Mouse (Mus musculus): Measurements from ENCODE around the gene Slc6a21. TPM values are rescaled to one million over a fixed set of nuclear protein-coding genes. Genes with fewer than 3 reads are reported as not detected.

Slc6a21 gene
- polyA plus RNA-seq (2014; fragmentation: Nextera tagmentation; extraction: Ambion mirVana): not detected in 2 replicates

GRCm38 (mm10) chr7:45277136-45277760 is at the start of gene Slc6a21:
Gene Slc6a21, plus strand, starts transcription at chr7:45277513.
- Histone ChIP-seq H3K9ac (no peak within 1 kb of the TSS), H3K27me3 (ENCODE audit: control insufficient read depth, insufficient read depth, low read length) (peaks cover 4% of the 10 kb centered on the region; the same call in 1 of the 2 replicates), H3K4me3 (replicated peaks; ENCODE audit: low read length) (peak within 1 kb of the TSS; percentile 14), H3K36me3 (replicated peaks; ENCODE audit: control insufficient read depth, insufficient read depth) (no peaks in the 10 kb centered on the region), H3K9me3 (ENCODE audit: control insufficient read depth, low read length) (no peaks in the 10 kb centered on the region), H3K27ac (no peak within 1 kb of the TSS), H3K4me1 (replicated peaks; ENCODE audit: control insufficient read depth, insufficient read depth, low read length) (no peaks in the 10 kb centered on the region), H3K4me2 (replicated peaks) (peak within 1 kb of the TSS; percentile 49)
- WGBS: 6% methylated on average over 44 of the region's 44 CpGs
- DNase-seq (ENCODE audit: low spot score) (peak; percentile 46), ATAC-seq (ENCODE audit: low FRiP score) (no peak)

- H3K9ac ChIP-seq: no peak overlapping the region
- ATAC-seq (ENCODE audit: low FRiP score): no peak
- 96% methylated on average over 18 of the region's 18 CpGs for WGBS
- H3K4me2 ChIP-seq (replicated peaks): no peak overlapping the region
- H3K9me3 ChIP-seq (ENCODE audit: control insufficient read depth, low read length): no peaks in the 10 kb centered on the region
- no peaks in the 10 kb centered on the region for H3K27me3 ChIP-seq (ENCODE audit: control insufficient read depth, insufficient read depth, low read length)
- no peak overlapping the region for H3K4me3 ChIP-seq (replicated peaks; ENCODE audit: low read length)
- peaks cover 22% of the 10 kb centered on the region for H3K36me3 ChIP-seq (replicated peaks; ENCODE audit: control insufficient read depth, insufficient read depth)
- no peak overlapping the region for H3K27ac ChIP-seq
- DNase-seq (ENCODE audit: low spot score): no peak
- no peaks in the 10 kb centered on the region for H3K4me1 ChIP-seq (replicated peaks; ENCODE audit: control insufficient read depth, insufficient read depth, low read length)
These were observed 48.8 kb upstream of the Slc6a21 start for GRCm38 (mm10) chr7:45228548-45228947.

GRCm38 (mm10) chr7:45229046-45229445 is 48.3 kb upstream of the Slc6a21 start:
- H3K27ac ChIP-seq: no peak overlapping the region
- no peaks in the 10 kb centered on the region for H3K9me3 ChIP-seq (ENCODE audit: control insufficient read depth, low read length)
- peaks cover 2% of the 10 kb centered on the region for H3K4me1 ChIP-seq (replicated peaks; ENCODE audit: control insufficient read depth, insufficient read depth, low read length)
- no peak for ATAC-seq (ENCODE audit: low FRiP score)
- no peak overlapping the region for H3K4me2 ChIP-seq (replicated peaks)
- DNase-seq (ENCODE audit: low spot score): no peak
- no peaks in the 10 kb centered on the region for H3K27me3 ChIP-seq (ENCODE audit: control insufficient read depth, insufficient read depth, low read length)
- peaks cover 22% of the 10 kb centered on the region for H3K36me3 ChIP-seq (replicated peaks; ENCODE audit: control insufficient read depth, insufficient read depth)
- no peak overlapping the region for H3K9ac ChIP-seq
- WGBS: 94% methylated on average over 8 of the region's 8 CpGs
- H3K4me3 ChIP-seq (replicated peaks; ENCODE audit: low read length): no peak overlapping the region

- 88% methylated on average over 7 of the region's 7 CpGs for WGBS
- H3K27me3 ChIP-seq (ENCODE audit: control insufficient read depth, insufficient read depth, low read length): no peaks in the 10 kb centered on the region
- no peaks in the 10 kb centered on the region for H3K9me3 ChIP-seq (ENCODE audit: control insufficient read depth, low read length)
- H3K27ac ChIP-seq: no peak overlapping the region
- no peak overlapping the region for H3K4me3 ChIP-seq (replicated peaks; ENCODE audit: low read length)
- H3K4me2 ChIP-seq (replicated peaks): no peak overlapping the region
- peaks cover 22% of the 10 kb centered on the region for H3K36me3 ChIP-seq (replicated peaks; ENCODE audit: control insufficient read depth, insufficient read depth)
- DNase-seq (ENCODE audit: low spot score): no peak
- peaks cover 5% of the 10 kb centered on the region for H3K4me1 ChIP-seq (replicated peaks; ENCODE audit: control insufficient read depth, insufficient read depth, low read length)
- ATAC-seq (ENCODE audit: low FRiP score): no peak
- H3K9ac ChIP-seq: no peak overlapping the region
These were observed 47.7 kb upstream of the Slc6a21 start for GRCm38 (mm10) chr7:45229459-45230203.

GRCm38 (mm10) chr7:45231192-45231591 is 46.1 kb upstream of the Slc6a21 start:
- H3K9ac ChIP-seq: no peak overlapping the region
- WGBS: 87% methylated on average over 12 of the region's 12 CpGs
- ATAC-seq (ENCODE audit: low FRiP score): no peak

GRCm38 (mm10) chr7:45231941-45232340 is 45.4 kb upstream of the Slc6a21 start:
- H3K27ac ChIP-seq: no peak overlapping the region
- WGBS: 87% methylated on average over 11 of the region's 11 CpGs
- ATAC-seq (ENCODE audit: low FRiP score) (no peak), DNase-seq (ENCODE audit: low spot score) (no peak)
- peaks cover 11% of the 10 kb centered on the region for H3K4me1 ChIP-seq (replicated peaks; ENCODE audit: control insufficient read depth, insufficient read depth, low read length)
- no peak overlapping the region for H3K4me3 ChIP-seq (replicated peaks; ENCODE audit: low read length)
- H3K36me3 ChIP-seq (replicated peaks; ENCODE audit: control insufficient read depth, insufficient read depth): peaks cover 22% of the 10 kb centered on the region
- H3K9me3 ChIP-seq (ENCODE audit: control insufficient read depth, low read length): no peaks in the 10 kb centered on the region
- H3K27me3 ChIP-seq (ENCODE audit: control insufficient read depth, insufficient read depth, low read length): no peaks in the 10 kb centered on the region
- no peak overlapping the region for H3K9ac ChIP-seq
- no peak overlapping the region for H3K4me2 ChIP-seq (replicated peaks)

More at GRCm38 (mm10) chr7:45231192-45231591, 46.1 kb upstream of the Slc6a21 start:
- no peaks in the 10 kb centered on the region for H3K27me3 ChIP-seq (ENCODE audit: control insufficient read depth, insufficient read depth, low read length)
- no peak overlapping the region for H3K27ac ChIP-seq
- H3K4me2 ChIP-seq (replicated peaks): no peak overlapping the region
- no peak for DNase-seq (ENCODE audit: low spot score)
- no peak overlapping the region for H3K4me3 ChIP-seq (replicated peaks; ENCODE audit: low read length)
- no peaks in the 10 kb centered on the region for H3K9me3 ChIP-seq (ENCODE audit: control insufficient read depth, low read length)
- H3K4me1 ChIP-seq (replicated peaks; ENCODE audit: control insufficient read depth, insufficient read depth, low read length): peaks cover 11% of the 10 kb centered on the region
- H3K36me3 ChIP-seq (replicated peaks; ENCODE audit: control insufficient read depth, insufficient read depth): peaks cover 22% of the 10 kb centered on the region

- 76% methylated on average over 13 of the region's 13 CpGs for WGBS
- Histone ChIP-seq H3K27me3 (ENCODE audit: control insufficient read depth, insufficient read depth, low read length) (no peaks in the 10 kb centered on the region), H3K4me3 (replicated peaks; ENCODE audit: low read length) (no peak overlapping the region), H3K9me3 (ENCODE audit: control insufficient read depth, low read length) (no peaks in the 10 kb centered on the region), H3K9ac (no peak overlapping the region), H3K4me1 (replicated peaks; ENCODE audit: control insufficient read depth, insufficient read depth, low read length) (peaks cover 11% of the 10 kb centered on the region), H3K4me2 (replicated peaks) (no peak overlapping the region), H3K27ac (no peak overlapping the region), H3K36me3 (replicated peaks; ENCODE audit: control insufficient read depth, insufficient read depth) (peaks cover 22% of the 10 kb centered on the region)
- no peak for DNase-seq (ENCODE audit: low spot score)
- ATAC-seq (ENCODE audit: low FRiP score): no peak
These were observed 44.4 kb upstream of the Slc6a21 start for GRCm38 (mm10) chr7:45232716-45233465.

- Histone ChIP-seq H3K9ac (no peak overlapping the region; the same call in 1 of the 2 replicates), H3K4me2 (replicated peaks) (peak overlapping the region; percentile 28), H3K9me3 (ENCODE audit: control insufficient read depth, low read length) (no peaks in the 10 kb centered on the region), H3K36me3 (replicated peaks; ENCODE audit: control insufficient read depth, insufficient read depth) (peaks cover 16% of the 10 kb centered on the region), H3K27ac (no peak overlapping the region), H3K27me3 (ENCODE audit: control insufficient read depth, insufficient read depth, low read length) (no peaks in the 10 kb centered on the region), H3K4me3 (replicated peaks; ENCODE audit: low read length) (no peak overlapping the region), H3K4me1 (replicated peaks; ENCODE audit: control insufficient read depth, insufficient read depth, low read length) (peaks cover 11% of the 10 kb centered on the region)
- no peak for ATAC-seq (ENCODE audit: low FRiP score)
- WGBS: 22% methylated on average over 20 of the region's 20 CpGs
- no peak for DNase-seq (ENCODE audit: low spot score)
These were observed 43.6 kb upstream of the Slc6a21 start for GRCm38 (mm10) chr7:45233580-45234332.
